Mouse (Mus musculus) embryo, embryonic 11.5 days (tissue): Measurements from ENCODE around the gene Amn1.
A peak's percentile ranks its signal among the peaks of the same experiment; 100 is the strongest.
"Not testable (repeated sequence)": the region's sequence is repeated elsewhere in the genome, so short reads cannot be mapped to it uniquely, and the experiment has no call there.

Source experiments
- DNase-seq: peaks from one replicate; pipeline ENCODE4 v3.0.0-alpha.2; 2012; ENCODE audit warnings: low read depth, low spot score

Amn1 gene

DNA sequence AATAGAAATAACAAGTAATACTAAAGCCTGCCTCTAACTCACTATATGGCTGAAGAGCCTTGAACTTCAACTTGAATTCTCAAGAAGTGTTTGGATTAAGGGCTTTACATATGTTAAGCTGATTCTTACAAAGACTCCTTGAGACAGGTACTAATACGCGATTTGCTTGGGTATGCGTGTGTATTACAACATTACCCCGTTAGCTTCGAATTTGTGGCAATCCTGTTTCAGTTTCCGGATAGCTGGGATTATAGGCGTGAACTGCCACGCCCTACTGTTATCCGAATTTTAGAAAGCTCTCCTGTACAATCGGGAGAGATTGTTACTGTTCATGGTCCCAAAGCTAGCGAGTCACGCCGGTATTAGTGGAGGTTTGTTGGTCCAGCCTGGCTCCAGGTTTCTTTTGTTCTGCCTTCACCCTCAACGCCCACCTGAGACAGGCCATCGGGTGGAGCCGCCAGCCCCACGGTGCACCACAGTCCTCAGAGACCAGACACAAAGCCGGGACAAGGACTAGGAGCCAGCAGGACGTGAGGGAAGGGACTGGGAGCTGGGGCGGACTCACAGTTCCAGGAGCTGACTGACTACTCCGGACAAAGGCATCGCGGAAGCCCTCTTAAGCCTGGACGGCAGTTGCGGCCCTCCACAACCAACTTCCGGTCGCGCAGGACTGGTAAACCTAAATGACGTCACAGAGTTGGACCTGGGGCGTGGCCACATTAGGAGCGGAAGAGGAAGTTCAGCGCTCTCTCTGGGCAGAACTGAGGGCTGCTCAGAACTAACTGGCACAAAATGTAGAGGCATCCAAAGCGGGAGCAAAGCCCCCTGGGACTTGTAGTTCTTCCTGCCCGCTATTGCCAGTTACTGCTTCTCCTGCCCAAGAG is at the start of gene Amn1:
Gene Amn1 (minus strand): TSS at position 672 of the 884 bp plus-strand sequence.
- DNase-seq: peak; percentile 95

- no peak for DNase-seq
Measured at GRCm38 (mm10) chr6:149236807-149237206, 48.3 kb upstream of the Amn1 start.

DNA sequence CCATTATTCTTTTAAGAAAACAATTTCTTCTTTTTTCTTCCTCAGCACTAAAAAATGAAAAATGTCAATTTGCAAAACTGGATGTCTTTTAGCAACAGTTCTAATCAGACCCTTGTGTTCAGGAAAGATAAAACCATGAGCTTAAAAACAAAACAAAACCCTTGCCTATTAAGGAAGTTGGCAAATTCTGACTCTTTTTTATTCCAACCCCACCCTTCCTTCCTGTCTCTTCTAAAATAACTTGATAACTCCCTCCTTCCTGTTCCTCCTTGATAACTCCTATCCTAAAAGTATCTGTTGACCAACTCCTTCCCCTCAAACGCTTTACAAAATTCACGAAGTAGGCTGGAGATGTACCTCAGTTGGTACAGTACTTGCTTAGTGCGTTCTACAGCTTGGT is 45.4 kb upstream of the Amn1 start:
- DNase-seq: no peak

DNA sequence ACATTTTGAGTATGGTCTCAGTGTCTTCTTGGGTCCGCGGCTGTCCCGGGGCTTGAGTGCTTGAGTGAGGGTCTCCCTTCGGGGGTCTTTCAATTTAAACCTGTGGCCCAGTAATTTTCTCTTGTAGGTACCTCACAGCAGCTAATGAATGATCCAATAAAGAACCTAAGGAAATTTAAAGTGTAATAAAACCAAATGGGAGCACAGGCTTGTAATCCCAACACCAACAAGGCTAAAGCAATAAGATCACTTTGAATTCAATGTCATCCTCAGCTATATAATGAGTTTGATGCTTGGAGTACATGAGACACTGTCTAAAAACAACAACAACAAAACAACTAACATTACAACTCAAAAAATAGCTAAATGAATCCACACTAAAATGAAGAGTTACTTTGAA is 36.2 kb upstream of the Amn1 start:
- DNase-seq: no peak

- no peak for DNase-seq
Measured at GRCm38 (mm10) chr6:149221296-149221695, 32.8 kb upstream of the Amn1 start.

GRCm38 (mm10) chr6:149198572-149198971 is 10.1 kb upstream of the Amn1 start:
- DNase-seq: no peak

GRCm38 (mm10) chr6:149197116-149197515 is 8.6 kb upstream of the Amn1 start:
- DNase-seq: no peak

DNA sequence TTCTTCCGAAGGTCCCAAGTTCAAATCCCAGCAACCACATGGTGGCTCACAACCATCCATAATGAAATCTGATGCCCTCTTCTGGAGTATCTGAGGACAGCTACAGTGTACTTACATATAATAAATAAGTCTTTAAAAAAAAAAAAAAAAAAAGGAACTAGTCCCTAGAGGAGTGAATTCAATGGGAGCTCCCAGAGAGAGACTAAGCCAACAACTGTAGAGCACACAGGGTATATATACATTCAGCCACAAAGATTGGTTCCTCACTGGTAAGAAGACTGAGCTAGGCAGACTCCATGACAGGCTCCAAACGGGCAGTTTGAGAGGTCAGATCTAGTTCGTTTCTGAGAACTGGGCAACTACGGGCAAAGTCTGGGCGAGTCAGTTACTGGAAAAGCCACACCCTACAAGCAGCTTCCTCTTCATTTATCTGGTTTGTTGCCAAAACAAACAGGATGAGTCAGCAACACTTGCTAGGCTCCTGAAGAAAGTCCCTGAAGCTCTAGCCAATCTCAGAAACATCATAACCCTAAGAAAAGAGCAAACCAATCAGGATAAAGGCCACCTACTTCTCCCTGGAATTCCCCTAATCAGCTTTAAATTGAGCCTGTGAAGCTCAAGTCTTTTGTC is 4.9 kb upstream of the Amn1 start:
- no peak for DNase-seq

DNA sequence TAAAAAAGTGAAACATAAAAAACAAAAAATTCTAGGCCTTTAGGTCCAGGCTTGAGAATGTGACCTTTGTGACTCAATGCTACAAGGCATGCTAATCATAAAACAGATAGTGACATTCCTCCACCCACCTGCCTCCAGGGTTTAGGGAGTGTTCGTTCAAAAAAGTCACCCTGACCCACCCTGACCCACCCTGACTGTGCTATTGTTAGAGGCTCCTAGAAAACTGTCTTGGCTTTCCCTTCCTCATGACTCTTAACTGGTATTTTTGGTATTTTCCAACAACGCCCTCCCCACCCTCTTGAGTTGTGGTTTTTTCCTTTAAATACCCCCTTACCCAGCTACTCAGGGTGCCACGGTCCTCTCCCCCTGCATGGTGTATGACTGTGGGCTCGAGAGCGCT is 3.4 kb upstream of the Amn1 start:
- not testable (repeated sequence) for DNase-seq

GRCm38 (mm10) chr6:149189340-149189922 is 919 bp upstream of the Amn1 start:
- DNase-seq: no peak

DNA sequence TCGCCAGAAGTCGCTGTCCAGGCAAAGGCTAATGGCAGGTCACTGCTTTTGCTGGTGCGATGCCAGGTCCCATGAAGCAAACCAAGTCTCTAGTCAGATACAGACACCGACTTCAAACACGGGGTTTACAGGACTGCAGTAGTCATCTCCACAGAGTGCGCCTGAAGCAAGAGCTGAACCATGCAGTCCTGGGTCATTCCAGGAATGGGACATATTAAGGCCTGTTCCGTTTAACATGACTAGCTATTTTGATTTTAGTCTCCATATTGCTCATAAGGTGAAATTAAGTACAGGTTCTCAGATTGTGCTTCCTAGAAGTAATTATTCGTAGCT is 379 bp upstream of the Amn1 start:
- no peak for DNase-seq

DNA sequence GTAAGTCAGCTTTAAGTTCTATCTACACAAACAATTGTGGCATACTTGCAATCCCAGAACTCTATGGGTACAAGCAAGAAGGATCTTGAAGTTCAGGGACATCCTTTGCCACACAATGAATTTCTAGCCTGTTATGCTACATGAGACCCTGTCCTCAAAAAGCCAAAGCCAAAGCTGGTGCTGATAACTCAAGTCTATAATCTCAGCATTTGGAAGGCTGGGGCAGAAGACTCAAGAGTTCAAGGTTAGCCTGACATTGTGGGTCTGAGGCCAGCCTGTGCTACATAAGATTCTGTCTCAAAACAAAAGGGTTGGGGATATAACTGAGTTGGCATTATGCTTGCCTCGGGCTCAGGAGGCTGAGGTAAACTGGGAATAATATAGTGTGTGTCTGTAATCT is 1.1 kb downstream of the Amn1 start:
- DNase-seq: no peak

GRCm38 (mm10) chr6:149184007-149184406 is 4.5 kb downstream of the Amn1 start:
- DNase-seq: no peak

- no peak for DNase-seq
Measured at GRCm38 (mm10) chr6:149179064-149179463, 9.4 kb downstream of the Amn1 start.

DNA sequence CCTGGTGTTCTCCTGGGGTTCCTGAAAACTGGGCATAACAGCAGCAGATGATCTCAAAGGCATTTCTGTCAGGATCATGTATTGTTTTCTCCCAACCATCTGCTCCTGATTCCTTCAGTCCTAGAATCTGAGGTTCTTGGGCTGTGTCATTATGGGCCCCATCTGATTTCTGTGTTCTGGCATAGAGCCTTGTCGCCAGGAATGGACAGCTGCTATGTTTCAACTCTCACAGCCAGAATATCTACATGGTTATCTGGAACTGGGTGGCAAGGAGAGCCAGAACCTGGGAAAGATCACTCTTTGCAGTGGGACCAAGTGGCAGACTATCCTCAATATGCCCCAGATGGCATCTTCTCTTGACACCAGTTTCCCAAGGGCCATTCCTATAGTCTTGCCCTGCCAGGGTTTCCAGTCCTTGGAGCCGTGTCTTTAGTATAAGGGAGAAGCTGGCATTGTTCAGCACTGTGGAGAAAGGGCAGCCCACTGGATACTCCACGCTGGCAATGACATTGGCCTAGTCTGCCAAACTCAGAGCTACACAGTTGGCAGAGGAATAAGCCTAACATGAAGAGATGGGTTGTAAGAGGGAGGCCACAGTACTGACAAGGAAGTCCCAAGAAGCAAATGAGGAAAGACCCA is 13.5 kb downstream of the Amn1 start:
- no peak for DNase-seq

GRCm38 (mm10) chr6:149173831-149174625 is 14.5 kb downstream of the Amn1 start:
- no peak for DNase-seq

GRCm38 (mm10) chr6:149169965-149170364 is 18.5 kb downstream of the Amn1 start:
- DNase-seq: not testable (repeated sequence)

DNA sequence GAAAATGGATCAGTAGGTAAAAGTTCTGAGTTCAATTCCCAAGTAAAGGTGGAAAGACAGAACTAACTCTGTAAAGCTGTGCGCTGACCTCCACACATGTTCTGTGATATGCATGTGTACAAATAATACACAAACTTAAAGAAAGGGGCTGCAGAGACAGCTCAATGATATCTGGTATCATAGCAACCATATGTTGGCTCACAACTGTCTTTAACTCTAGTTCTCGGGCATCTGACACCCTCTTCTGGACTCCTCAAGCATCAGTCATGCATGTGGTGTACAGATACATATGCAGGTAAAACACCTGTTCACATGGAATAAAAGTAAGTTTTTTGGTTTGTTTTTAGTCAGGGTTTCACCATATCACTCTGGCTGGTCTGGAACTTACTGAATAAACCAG is 20.1 kb downstream of the Amn1 start:
- DNase-seq: no peak

- DNase-seq: no peak
Measured at GRCm38 (mm10) chr6:149167672-149168071, 20.8 kb downstream of the Amn1 start.

GRCm38 (mm10) chr6:149167038-149167437 is 21.5 kb downstream of the Amn1 start:
- not testable (repeated sequence) for DNase-seq

DNA sequence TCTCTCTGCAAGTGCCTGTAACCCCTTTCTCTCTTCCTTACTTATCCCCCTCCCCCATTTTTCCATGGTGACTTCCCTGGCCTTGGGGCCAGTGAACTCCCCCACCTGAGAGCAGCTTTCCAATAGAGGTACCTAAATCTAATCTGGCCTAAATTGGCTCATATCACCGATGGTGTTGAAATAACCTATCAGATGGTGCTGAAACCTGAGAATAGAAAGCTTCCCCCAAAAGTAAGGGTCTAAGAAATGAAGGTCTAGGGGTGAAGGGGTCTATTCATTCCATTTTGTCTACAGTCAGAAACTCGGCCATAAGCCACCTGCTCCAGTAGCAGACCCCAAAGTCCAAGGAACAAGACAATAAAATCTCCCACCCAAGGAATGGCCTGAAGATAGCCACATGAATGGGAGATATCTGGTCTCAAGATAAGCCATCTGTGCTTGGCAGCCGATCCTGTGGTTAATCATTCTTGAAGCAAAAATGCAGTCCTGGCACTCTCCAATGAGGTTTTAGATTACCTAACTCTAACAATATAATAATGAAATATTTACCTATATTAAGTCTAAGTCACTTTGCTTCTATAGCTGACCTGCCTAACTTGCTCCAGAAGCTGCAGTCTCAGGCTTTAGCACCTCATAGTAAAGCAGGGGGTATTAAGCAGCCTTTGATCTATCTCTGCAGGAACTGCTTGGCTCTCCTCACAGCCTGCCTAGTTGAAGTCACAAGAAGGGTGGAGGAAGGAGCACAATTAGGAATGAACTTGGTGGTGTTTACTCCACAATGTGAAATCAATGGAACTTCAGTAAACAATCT is 33.3 kb downstream of the Amn1 start:
- DNase-seq: no peak
